Mouse (Mus musculus) regulatory T cell (primary cell): Measurements from ENCODE around the gene Ifna5.
"Not testable (repeated sequence)": the region's sequence is repeated elsewhere in the genome, so short reads cannot be mapped to it uniquely, and the experiment has no call there.

ENCODE experiments used
- in situ Hi-C: fragments of 300-600 bp; cut with MboI, MseI; formaldehyde crosslinking; loops from one replicate; pipeline ENCODE4 v1.15.1; 2025; ENCODE audit warnings: high pct_unique_total_duplicates

Ifna5 gene

DNA sequence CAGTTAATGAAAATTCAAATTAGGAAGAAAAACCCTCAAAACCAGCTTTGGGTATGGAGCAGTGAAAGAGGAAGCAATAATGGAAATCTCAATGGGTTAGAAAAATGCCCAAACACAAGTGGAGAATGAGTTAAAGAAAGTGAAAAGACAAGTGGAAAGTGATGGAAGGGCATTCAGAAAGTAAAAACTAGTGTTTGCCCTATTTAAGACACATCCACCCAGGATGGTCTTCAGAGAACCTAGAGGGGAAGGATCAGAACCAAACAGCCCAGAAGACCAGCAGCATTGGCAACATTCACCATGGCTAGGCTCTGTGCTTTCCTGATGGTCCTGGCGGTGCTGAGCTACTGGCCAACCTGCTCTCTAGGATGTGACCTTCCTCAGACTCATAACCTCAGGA lies at the start of gene Ifna5:
Ifna5 (plus strand) TSS at position 301 of the 400 bp plus-strand sequence.
- in situ Hi-C loops = not testable (repeated sequence)

DNA sequence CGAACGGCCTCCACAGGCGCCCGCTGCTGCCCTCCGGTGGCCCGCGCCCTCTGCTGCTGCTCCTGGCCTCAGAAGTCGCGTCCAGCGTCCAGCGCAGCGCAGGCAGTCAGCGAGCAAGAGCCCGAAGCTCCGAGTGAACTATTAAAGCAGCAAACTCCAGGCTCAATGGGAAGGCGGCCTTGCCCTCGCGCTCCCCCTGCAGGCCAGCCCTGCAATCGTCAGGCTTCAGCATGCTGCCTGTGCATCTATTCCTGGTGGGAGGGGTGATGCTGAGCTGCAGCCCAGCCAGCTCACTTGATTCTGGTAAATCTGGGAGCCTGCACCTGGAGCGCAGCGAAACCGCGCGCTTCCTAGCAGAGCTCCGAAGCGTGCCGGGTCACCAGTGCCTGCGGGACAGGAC lies 46.9 kb upstream of the Ifna5 start, which contains the start of gene Gm13277:
Gm13277 (plus strand) TSS at position 231 of the 400 bp plus-strand sequence.
- in situ Hi-C loops = not testable (repeated sequence)

DNA sequence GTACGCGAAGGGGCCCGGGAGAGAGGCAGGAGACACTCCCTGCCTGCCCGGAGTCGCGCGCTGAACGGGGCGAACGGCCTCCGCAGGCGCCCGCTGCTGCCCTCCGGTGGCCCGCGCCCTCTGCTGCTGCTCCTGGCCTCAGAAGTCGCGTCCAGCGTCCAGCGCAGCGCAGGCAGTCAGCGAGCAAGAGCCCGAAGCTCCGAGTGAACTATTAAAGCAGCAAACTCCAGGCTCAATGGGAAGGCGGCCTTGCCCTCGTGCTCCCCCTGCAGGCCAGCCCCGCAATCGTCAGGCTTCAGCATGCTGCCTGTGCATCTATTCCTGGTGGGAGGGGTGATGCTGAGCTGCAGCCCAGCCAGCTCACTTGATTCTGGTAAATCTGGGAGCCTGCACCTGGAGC lies 44.1 kb upstream of the Ifna5 start, which contains the start of gene Gm13278:
Gm13278 (plus strand) TSS at position 301 of the 400 bp plus-strand sequence.
- in situ Hi-C loops = not testable (repeated sequence)

DNA sequence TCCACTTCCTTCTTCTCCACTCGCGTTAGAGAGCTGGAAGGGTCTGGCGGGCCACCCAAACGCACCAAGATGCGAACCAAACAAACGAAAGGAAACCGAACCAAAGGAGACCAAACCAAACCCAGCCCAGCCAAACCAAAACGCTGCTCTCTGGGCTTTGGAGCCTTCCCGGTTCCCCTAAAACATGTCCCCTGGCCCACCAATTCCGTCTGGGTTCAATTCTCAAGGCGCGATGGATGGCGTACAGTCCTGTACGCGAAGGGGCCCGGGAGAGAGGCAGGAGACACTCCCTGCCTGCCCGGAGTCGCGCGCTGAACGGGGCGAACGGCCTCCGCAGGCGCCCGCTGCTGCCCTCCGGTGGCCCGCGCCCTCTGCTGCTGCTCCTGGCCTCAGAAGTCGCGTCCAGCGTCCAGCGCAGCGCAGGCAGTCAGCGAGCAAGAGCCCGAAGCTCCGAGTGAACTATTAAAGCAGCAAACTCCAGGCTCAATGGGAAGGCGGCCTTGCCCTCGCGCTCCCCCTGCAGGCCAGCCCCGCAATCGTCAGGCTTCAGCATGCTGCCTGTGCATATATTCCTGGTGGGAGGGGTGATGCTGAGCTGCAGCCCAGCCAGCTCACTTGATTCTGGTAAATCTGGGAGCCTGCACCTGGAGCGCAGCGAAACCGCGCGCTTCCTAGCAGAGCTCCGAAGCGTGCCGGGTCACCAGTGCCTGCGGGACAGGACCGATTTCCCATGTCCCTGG lies 41.2 kb upstream of the Ifna5 start, which contains the start of gene Gm13275:
Gm13275 (plus strand) TSS at position 552 of the 740 bp plus-strand sequence.
- in situ Hi-C loops = not testable (repeated sequence)

DNA sequence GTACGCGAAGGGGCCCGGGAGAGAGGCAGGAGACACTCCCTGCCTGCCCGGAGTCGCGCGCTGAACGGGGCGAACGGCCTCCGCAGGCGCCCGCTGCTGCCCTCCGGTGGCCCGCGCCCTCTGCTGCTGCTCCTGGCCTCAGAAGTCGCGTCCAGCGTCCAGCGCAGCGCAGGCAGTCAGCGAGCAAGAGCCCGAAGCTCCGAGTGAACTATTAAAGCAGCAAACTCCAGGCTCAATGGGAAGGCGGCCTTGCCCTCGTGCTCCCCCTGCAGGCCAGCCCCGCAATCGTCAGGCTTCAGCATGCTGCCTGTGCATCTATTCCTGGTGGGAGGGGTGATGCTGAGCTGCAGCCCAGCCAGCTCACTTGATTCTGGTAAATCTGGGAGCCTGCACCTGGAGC lies 38.2 kb upstream of the Ifna5 start, which contains the start of gene Gm13279:
Gm13279 (plus strand) TSS at position 301 of the 400 bp plus-strand sequence.
- in situ Hi-C loops = not testable (repeated sequence)

DNA sequence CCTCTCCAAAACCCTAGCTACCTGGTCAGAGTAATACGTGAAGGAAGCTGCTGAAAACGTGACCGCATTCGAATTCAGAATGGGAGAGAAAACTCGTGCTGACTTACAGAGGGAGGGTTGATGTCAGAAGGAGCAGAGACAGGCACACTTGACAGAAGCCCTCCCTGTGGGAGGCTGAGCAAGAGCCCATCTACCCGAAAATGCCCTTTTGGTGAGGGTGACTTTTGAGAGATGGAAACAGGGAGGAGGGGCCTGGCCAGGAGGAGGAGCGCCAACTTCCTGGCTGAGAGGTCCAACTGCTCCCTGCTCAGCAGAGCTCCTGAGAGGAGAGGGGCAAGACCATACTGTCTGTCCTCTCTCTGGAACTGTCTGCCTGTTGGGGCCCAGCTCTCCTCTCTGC lies 36.0 kb upstream of the Ifna5 start, which contains the start of gene Gm13285:
Gm13285 (plus strand) TSS at position 301 of the 400 bp plus-strand sequence.
- in situ Hi-C loops = not testable (repeated sequence)

DNA sequence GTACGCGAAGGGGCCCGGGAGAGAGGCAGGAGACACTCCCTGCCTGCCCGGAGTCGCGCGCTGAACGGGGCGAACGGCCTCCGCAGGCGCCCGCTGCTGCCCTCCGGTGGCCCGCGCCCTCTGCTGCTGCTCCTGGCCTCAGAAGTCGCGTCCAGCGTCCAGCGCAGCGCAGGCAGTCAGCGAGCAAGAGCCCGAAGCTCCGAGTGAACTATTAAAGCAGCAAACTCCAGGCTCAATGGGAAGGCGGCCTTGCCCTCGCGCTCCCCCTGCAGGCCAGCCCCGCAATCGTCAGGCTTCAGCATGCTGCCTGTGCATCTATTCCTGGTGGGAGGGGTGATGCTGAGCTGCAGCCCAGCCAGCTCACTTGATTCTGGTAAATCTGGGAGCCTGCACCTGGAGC lies 32.4 kb upstream of the Ifna5 start, which contains the start of gene Gm13287:
Gm13287 (plus strand) TSS at position 301 of the 400 bp plus-strand sequence.
- in situ Hi-C loops = not testable (repeated sequence)

DNA sequence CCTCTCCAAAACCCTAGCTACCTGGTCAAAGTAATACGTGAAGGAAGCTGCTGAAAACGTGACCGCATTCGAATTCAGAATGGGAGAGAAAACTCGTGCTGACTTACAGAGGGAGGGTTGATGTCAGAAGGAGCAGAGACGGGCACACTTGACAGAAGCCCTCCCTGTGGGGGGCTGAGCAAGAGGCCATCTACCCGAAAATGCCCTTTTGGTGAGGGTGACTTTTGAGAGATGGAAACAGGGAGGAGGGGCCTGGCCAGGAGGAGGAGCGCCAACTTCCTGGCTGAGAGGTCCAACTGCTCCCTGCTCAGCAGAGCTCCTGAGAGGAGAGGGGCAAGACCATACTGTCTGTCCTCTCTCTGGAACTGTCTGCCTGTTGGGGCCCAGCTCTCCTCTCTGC lies 30.1 kb upstream of the Ifna5 start, which contains the start of gene Gm13288:
Gm13288 (plus strand) TSS at position 301 of the 400 bp plus-strand sequence.
- in situ Hi-C loops = not testable (repeated sequence)

DNA sequence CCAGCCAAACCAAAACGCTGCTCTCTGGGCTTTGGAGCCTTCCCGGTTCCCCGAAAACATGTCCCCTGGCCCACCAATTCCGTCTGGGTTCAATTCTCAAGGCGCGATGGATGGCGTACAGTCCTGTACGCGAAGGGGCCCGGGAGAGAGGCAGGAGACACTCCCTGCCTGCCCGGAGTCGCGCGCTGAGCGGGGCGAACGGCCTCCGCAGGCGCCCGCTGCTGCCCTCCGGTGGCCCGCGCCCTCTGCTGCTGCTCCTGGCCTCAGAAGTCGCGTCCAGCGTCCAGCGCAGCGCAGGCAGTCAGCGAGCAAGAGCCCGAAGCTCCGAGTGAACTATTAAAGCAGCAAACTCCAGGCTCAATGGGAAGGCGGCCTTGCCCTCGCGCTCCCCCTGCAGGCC lies 29.6 kb upstream of the Ifna5 start:
- in situ Hi-C loops = not testable (repeated sequence)

DNA sequence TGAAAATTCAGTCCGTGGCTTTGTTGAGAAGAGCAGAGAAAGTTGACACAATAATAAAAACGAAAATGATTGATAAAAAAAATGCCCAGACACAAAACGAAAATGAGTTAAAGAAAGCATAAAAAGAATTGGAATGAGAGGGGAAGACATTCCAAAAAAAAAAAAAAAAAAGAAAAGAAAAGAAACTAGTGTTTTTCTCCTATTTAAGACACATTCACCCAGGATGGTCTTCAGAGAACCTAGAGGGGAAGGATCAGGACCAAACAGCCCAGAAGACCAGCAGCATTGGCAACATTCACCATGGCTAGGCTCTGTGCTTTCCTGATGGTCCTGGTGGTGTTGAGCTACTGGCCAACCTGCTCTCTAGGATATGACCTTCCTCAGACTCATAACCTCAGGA lies 19.4 kb upstream of the Ifna5 start, which contains the start of gene Ifna7:
Ifna7 (plus strand) TSS at position 301 of the 400 bp plus-strand sequence.
- in situ Hi-C loops = no loop called here

DNA sequence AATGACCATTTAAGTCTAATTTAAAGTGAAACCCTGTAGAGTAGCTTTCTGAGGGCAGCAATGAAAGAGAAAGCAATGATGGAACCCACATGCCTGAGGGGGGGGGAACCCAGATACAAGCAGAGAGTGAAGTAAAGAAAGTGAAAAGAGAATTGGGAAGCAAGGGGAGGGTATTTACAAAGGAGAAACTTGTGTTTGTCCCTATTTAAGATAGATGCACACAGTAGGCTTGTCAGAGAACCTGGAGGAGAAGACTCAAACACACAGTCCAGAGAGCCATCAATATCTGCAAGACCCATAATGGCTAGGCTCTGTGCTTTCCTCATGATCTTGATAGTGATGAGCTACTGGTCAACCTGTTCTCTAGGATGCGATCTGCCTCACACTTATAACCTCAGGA lies 15.7 kb upstream of the Ifna5 start, which contains the start of gene Ifna11:
Ifna11 (plus strand) TSS at position 301 of the 400 bp plus-strand sequence.
- in situ Hi-C loops = no loop called here

DNA sequence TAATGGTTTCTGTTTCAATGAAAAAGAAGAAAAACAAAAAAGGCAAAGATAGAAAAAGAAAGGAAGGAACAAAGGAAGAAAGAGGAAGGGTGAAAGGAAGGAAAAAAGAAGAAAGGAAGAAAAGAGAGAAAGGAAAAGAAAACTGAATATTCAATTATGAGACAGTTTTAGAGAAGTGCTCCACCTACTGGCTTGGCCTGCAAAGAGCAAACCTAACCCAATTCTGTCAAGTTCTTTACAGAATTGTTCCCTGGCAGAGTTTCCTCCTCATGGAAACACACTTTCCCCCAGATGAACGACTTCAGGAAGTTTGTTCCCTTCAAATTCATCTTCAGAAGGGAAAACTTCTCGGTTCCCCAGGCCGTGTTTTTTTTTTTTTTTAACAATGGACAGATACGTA lies 12.3 kb upstream of the Ifna5 start:
- in situ Hi-C loops = no loop called here

DNA sequence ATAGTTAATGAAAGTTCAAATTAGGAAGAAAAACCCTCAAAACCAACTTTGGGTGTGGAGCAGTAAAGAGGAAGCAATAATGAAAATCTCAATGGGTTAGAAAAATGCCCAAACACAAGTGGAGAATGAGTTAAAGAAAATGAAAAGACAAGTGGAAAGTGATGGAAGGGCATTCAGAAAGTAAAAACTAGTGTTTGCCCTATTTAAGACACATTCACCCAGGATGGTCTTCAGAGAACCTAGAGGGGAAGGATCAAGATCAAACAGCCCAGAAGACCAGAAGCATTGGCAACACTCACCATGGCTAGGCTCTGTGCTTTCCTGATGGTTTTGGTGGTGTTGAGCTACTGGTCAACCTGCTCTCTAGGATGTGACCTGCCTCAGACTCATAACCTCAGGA lies 8.2 kb upstream of the Ifna5 start, which contains the start of gene Ifna6:
Ifna6 (plus strand) TSS at position 301 of the 400 bp plus-strand sequence.
- in situ Hi-C loops = not testable (repeated sequence)

DNA sequence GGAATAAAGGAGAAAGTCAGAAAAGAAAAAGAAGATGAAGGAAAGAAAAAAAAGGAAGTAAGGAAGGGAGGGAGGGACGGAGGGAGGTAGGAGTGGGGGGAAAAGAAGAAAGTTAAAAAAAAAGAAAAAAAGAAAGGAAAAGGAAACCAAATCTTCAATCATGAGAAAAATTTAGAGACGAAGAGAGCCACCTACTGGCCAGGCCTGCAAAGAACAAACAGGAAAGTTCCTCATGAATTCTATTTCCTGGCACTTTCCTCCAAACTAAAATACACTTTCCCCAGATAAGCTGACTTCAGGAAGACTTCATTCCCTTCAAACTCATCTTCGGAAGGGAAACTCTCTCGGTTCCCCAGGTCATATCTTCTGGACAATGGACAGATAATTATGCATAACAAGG lies 4.8 kb upstream of the Ifna5 start:
- in situ Hi-C loops = no loop called here

DNA sequence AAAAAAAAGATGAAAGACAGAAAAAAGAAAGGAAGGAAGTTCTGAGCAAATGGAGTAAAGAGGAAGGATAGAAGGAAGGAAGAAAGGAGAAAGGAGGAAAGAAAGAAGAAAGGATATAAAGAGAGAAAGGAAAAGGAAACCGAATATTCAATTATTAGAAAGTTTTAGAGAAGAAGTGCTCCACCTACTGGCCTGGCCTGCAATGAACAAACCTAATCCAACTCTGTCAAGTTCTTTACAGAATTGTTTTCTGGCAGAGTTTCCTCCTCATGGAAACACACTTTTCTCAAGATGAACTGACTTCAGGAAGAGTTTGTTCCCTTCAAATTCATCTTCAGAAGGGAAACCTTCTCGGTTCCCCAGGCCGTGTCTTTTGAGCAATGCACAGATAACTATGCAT lies 3.5 kb downstream of the Ifna5 start:
- in situ Hi-C loops = no loop called here

DNA sequence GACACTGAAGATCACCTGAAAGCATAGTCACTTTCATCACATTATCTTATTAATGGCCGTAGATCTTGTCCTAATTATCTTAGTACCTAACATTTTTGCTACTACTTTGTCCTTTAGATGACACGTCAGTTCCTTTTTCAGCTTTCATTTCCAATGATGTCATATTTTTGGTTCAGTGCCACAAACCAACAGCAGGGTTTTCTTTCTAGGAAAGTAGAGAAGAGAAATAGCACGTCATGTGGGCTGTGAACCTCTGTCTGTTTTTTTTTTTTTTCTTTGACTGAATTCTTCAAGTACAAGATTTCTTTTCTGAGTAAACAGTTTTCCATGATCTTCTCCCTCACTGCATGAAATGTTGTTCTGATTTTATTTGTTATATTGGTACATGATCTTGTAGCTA lies 4.7 kb downstream of the Ifna5 start:
- in situ Hi-C loops = no loop called here

DNA sequence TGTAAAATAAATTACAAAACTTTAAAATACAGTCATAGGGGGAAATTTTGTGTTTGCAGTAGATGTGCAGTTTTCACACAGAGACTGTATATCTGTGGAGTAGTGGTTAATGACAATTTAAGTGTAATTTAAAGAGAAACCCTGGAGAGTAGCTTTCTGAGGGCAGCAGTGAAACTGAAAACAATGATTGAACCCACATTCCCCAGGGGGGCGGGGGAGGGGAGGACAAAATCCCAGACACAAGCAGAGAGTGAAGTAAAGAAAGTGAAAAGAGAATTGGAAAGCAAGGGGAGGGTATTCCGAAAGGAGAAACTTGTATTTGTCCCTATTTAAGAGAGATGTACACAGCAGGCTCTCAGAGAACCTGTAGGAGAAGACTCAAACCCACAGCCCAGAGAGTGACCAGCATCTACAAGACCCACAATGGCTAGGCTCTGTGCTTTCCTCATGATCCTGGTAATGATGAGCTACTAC lies 6.2 kb downstream of the Ifna5 start, which contains the start of gene Ifna4:
Ifna4 (plus strand) TSS at position 424 of the 474 bp plus-strand sequence.
- in situ Hi-C loops = no loop called here

DNA sequence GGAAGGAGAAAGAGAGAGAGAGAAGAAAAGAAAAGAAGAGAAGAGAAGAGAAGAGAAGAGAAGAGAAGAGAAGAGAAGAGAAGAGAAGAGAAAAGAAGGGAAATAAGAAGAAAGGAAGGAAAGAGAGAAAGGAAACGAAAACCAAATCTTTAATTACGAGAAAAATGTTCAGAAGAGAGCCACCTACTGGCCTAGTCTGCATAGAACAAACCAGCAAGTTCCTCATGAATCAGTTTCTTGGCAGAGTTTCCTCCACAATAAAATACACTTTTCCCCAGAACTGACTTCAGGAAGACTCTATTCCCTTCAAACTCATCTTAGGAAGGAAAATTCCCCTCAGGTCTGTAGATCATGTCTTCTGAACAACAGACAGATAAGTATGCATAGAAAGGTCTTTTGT lies 10.0 kb downstream of the Ifna5 start:
- in situ Hi-C loops = no loop called here

DNA sequence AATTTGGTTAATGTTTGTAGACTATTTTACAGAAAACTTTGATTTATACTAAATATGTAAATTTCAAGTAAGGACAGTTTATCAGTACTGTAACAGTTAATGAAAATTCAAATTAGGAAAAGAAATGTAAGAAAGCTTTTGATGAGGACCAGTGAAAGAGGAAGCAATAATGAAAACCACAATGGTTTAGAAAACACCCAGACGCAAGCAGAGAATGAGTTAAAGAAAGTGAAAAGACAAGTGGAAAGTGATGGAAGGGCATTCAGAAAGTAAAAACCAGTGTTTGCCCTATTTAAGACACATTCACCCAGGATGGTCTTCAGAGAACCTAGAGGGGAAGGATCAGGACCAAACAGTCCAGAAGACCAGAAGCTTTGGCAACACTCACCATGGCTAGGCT lies 14.4 kb downstream of the Ifna5 start, which contains the start of gene Ifna1:
Ifna1 (plus strand) TSS at position 390 of the 400 bp plus-strand sequence.
- in situ Hi-C loops = loop anchor here (25.0 kb wide), 1 partner anchor 463 kb away; the partner anchor contains the start of gene Cdkn2b

DNA sequence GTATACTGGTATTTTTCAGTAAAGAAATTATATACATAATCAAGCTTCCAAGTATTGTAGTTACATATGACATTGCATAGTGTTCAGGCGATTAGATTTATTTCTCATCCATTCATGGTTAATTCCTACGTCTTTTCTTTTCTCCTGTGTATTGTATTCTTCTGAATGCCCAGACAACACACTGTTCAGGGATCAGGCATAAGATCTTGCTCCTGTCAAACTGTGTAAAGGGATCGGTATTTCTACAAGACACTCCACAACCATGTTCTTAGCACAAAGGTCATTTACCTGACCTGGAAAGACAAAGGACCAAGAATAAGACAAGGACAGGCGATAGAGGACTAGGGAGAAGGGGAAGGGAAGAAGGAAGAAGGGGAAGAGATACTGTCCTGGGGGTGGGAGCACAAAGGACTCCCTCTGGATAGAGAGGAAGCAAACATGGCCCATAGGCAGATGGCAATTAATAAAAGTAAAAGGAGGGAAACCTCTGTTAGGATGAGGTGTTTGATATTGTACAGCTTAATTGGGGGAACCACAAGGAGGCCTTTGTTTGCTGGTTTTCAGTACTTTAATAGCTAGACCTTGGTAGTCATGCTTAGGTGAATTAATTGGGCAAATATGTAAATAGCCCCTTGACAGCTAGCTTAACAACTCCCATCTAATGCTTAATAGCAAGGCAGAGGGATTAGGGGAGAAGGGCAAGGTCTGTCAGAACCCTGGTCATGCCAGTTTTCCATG lies 15.9 kb downstream of the Ifna5 start:
- in situ Hi-C loops = loop anchor here (25.0 kb wide), 1 partner anchor 461 kb away; the partner anchor contains the start of gene Cdkn2b

DNA sequence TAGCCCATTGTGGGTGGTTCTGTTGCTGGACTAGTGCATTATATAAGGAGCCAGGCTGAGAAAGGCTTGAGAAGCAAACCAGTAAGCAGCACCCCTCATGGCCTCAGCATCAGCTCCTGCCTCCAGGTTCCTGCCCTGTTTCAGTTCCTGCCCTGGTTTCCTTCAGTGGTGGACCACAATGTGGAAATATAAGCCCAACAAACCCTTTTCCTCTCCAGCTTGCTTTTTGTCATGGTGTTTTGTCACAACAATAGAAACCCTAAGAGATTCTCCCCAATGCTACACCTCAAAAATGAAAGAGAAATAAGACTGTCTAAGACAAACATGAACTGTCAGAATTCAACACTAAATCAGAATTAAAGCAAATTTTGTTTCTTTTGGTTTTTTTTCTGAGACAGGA lies 23.9 kb downstream of the Ifna5 start:
- in situ Hi-C loops = loop anchor here (25.0 kb wide), 1 partner anchor 453 kb away; the partner anchor contains the start of gene Cdkn2b
